Mouse (Mus musculus) layer of hippocampus, adult 11-12 months (tissue): ENCODE measurements around the gene Rbm20.
A peak's percentile ranks its signal among the peaks of the same experiment; 100 is the strongest.

Experiments used
- DNase-seq: peaks from one replicate; pipeline ENCODE4 v3.0.0; 2022; ENCODE audit warnings: low spot score

The Rbm20 gene

GRCm38 (mm10) chr19:53815714-53816113 lies 138.6 kb downstream of the Rbm20 start:
- no peak for DNase-seq

DNA sequence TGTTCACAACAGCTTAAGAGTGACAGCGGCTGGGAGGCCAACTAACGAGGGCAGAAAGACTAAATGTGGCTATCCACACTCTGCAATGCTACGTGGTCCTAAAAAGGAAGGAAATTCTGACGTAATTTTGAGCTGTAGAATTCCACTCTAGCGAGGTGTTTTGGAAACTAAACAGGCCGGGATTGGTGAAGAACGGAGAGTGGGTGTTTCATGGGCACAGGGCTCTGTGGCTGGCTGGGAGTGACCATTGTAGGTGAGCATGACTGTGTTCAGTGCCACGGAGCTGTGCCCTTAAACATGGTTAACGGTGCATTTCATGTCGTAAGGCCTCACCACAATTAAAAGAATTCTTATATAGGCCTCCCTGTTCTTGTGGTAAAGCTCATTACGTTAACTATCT lies 139.1 kb downstream of the Rbm20 start:
- DNase-seq: no peak

DNA sequence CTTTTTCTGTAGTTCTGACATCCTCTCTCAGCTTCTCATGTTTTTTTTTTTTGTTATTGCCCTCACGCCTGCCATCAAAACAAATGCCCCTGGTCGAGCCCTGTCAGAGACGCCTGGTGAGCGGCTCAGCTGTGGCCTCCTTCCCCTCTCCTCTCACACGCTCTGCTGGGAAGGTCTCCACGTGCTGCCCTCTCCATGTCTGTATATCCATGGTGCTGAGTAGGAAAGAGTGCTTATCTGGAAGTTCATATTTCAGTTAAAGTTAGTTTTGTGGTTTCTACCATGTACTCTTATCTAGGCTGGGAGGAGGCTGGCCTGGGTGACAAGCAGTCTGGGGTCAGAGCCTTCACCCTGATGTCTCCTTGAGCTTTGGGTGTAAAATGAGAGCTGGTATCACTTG lies 142.2 kb downstream of the Rbm20 start:
- no peak for DNase-seq

GRCm38 (mm10) chr19:53821241-53822120 lies 144.4 kb downstream of the Rbm20 start:
- DNase-seq: no peak

DNA sequence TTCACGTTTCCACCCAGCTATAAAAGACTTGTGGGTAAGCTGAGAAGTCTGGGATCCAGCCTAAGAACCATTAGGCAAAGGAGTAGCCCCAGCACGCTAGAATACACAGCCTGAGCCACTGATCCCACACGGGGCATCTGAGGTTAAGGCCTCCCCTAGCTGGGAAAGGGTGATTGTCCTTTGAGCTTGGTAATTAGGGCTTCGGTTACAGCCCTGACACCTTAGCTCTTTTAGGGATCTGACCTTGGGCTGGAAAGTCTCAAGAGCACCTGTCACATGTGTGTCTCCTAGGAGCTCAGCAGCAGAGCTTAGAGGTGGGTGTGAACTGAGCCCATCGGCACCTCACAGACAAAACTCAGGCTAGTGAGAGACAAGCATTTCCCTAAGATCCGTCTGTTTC lies 146.7 kb downstream of the Rbm20 start:
- no peak for DNase-seq

DNA sequence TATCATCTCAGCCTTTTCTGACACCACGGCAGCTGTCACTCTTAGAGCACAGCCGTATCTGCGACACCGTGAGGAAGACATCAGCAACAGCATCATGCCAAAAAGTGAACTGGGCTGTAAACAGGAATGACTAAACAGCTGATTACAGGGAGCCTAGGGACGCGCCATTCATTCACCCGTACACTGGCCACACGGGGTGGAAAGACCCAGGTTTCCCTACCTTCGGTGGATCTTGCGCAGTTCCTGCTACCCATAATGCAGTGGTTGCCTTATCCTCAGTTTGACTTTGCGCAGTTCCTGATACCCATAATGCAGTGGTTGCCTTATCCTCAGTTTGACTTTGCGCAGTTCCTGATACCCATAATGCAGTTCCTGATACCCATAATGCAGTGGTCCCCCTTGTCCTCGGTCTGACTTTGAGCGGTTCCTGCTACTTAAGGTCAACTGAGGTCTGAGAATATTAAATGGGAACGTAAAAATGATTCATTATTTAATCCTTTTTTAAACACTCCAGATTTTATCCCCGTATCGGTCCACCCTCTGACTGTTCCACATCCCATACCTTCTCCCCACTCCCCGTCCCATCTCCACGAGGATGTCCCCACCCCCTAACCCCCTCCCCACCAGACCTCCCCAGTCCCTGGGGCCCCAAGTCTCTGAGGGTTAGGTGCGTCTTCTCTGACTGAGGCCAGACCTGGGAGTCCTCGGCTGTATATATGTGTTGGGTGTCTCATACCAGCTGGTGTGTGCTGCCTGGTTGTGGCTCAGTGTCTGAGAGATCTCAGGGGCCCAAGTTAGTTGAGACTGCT lies 148.0 kb downstream of the Rbm20 start:
- DNase-seq: peak; percentile 41

DNA sequence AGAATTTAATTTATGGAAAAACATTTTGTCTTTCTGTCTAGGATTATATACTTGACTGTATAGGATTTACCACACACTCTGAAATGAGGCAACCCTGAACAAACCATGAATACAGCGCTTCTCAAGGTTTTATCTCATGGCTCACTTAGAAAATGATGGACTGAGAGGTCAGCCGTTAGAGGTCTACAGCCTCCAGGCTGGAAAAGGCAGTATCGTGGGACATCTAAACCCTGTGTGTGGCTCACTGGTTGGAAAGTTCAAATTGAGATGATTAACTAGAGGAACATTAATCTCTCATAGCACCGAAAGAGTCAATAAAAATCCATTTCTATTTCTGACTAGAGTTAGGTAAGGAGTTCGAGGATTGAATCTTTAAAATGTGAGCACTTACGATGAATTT lies 152.9 kb downstream of the Rbm20 start:
- no peak for DNase-seq

- DNase-seq: no peak
Measured at GRCm38 (mm10) chr19:53830407-53831163, 153.5 kb downstream of the Rbm20 start.

DNA sequence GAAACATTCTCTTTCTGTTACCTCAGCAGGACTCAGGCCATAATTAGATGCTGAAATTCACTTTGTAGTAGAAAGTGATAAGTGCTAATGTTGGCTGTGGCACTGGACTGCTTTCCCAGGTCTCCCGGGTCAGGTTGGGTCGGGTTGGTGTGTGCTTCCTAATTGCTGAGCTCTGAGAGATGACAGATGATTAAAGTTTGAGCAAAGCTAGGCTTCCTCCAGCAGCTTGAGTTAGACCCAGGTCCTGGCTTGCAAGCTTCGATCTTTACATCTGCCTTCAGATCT lies 154.0 kb downstream of the Rbm20 start:
- DNase-seq: no peak

DNA sequence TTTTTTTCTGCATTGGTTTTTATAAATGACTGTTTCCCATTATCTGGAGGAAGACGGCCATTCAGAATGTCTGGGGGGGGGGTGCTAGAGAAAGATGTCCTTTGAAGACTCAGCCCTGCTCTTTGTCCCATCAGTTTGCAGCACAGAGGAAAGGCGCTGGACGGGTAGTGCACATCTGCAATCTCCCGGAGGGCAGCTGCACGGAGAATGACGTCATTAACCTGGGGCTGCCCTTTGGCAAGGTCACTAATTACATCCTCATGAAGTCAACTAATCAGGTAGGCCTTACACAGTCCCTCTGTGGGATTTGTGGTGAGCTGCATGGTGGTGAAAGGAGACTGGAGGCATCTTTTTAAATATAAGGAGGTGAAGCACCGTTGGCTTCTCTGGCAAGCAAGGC lies 155.4 kb downstream of the Rbm20 start:
- DNase-seq: no peak

GRCm38 (mm10) chr19:53833745-53834369 lies 156.8 kb downstream of the Rbm20 start:
- DNase-seq: no peak

- DNase-seq: no peak
Measured at GRCm38 (mm10) chr19:53836569-53837454, 159.7 kb downstream of the Rbm20 start.

DNA sequence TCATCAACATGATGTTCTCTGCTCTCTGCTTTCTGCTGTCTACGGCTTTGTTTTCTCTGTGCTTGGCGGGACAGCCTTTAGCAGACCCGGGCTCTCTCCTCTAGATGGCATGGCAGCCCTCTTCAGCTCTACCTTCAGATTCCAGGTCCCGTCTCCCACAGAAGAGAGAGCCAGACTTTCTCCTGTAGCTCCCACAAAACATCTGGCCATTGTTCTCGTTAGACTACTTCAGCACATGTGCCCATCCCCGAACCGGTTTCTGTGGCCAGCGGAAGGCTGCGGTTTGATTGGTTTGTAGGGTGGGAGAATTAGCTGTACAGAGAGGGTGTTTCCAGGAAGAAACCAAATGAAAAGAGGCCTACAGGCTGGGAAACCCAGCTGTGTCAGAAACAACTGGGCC lies 161.7 kb downstream of the Rbm20 start:
- no peak for DNase-seq

DNA sequence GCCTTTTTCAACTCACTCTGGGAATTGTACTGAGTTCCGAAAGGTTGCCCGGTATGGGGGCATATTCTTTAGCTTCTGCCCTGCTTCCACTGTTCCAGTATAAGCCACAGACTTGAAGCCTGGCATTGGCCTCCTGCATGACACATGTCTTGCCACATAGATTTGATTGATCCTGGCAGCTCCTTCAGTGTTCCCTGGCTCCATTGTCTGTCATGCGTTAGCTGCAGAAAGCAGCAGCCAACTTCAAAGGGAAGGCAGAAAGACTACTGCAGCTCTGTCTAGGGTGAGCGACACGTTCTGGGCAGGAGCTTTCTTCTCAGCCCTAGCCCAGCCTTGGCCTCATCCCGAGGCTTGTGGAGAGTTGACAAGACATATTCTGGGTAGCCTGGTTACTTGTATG lies 162.7 kb downstream of the Rbm20 start:
- no peak for DNase-seq

DNA sequence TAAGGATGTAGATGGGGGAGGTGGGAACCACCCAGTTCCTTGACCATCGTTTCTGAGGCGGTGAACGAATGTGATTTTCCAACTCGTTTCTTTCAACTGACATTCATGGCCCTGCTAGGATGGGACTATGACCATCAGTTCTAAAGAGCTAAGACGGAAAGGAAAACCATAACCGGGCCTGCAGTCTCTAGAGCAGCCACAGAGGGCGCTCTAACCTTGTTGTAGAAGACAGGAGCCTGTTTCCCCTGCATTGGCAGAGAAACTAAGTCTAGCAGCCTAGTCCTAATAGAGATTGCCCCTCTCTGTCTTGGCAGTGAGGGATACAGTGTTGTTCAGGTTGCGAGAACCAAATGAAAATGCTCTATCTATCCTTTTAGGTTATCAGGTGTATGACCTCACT lies 164.8 kb downstream of the Rbm20 start:
- DNase-seq: peak; percentile 71

DNA sequence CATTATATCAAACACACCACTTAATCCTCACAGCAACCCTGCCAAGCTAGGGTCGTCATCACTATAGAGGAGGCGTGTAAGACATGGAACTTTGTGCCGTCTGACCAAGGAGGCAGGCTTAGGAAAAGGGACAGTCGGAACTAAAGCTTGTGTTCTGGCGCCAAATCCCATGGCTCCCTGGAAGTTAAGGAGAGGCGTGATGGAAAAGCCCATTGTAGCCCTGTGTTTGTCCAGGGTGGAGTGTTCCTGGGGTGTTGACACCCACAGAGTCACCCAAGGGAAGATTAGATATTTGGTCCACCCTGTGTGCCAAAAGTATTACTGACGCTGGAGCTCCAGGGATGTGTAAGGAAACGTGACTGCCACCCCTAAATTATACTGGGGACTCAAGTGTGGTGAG lies 166.9 kb downstream of the Rbm20 start:
- no peak for DNase-seq

DNA sequence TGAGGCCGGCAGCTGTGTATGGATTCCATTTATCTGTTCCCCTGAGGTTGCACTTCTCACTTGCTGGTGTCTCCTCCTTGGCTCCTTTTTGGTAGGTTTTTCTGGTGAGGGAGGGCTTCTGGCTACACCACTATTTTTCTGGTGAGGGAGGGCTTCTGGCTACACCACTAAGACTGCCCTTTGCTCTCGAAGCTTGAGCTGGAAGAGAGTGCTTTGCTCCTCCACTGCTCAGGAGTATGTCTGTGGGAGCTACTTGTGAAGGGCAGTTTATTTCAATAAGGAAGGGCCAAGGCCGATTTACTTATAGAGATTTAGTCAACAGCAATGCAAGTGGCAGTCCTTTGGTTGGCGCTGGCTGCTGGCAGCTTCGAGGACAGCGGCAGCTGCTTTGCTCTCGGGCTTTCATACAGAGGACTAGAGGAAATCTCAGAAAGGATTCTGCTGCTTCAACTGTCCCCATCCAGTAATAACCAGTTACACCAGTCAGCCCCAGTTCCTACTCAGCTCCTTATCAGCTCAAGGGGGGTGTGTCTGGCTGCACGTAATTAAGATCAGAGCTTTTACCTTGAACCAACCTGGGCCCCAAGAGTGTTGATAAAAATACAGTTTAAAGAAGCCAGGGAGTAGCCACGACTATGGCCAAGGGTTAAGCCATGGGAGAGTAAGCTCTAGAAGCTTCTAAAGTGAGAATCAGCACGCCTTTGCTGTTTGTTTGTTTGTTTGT lies 171.3 kb downstream of the Rbm20 start:
- no peak for DNase-seq

DNA sequence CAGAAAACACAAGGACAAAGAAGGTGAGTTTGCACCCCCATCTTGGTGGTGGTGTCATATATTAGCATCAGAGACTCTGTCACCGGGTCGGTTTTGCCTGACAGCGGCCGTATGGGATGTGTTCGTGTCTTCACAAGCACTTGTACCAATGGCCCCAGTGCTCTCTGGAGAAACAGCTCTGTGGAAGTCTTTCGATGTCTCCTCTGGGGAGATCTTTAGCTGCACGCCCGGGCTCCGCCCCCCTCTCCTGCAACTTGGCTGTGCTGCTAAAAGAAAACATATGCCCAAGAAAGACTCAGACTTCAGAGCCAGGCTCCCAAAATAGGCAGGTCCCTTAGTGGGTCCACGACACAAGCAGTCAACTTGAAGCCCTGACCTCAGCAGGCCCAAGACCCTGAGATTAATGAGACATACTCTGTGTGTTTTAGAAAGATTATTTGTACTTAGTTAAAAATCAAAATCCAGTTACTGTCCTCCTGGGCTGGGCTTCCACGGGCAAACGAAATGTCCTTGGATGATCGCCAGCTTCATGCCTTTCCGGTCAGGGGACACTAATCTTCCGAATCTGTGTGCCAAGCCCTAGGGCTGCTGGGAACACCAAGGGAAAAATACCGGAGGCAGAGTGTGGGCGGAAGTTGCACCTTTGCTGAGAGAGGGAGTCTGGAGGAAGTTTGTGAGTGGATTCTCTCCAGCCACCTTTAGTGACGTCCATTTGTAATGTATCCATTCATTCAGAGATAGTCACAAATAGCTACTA lies 173.2 kb downstream of the Rbm20 start:
- no peak for DNase-seq

DNA sequence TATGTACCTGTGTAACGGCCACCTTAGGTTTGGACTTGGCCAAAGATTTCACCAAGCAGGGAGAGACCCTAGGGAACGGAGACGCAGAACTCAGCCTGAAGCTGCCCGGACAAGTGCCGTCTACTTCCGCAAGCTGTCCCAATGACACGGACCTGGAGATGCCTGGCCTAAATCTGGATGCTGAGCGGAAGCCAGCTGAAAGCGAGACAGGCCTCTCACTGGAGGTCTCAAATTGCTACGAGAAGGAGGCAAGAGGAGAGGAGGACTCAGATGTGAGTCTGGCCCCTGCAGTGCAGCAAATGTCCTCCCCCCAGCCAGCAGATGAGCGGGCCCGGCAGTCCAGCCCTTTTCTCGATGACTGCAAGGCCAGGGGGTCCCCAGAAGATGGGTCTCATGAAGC lies 174.2 kb downstream of the Rbm20 start:
- no peak for DNase-seq
